Mouse (Mus musculus) R1 (cell line): ENCODE data around the gene Npr2.

Experiments used
- DNase-seq: peaks from one replicate; pipeline ENCODE4 v3.0.0-alpha.2; 2018; ENCODE audit warnings: low read depth, low spot score

Npr2 gene

GRCm38 (mm10) chr4:43620146-43620778, 11.5 kb upstream of the Npr2 start:
- no peak for DNase-seq

- DNase-seq: peak; percentile 82
These were observed 2.5 kb upstream of the Npr2 start for GRCm38 (mm10) chr4:43629106-43629817.

GRCm38 (mm10) chr4:43630030-43630581, 1.6 kb upstream of the Npr2 start:
- peak; percentile 86 for DNase-seq

GRCm38 (mm10) chr4:43630671-43631045, 1.1 kb upstream of the Npr2 start:
- DNase-seq: peak; percentile 28

GRCm38 (mm10) chr4:43631956-43632920, 503 bp downstream of the Npr2 start:
- DNase-seq: no peak

- DNase-seq: no peak
These were observed 1.6 kb downstream of the Npr2 start for GRCm38 (mm10) chr4:43633296-43633695.

GRCm38 (mm10) chr4:43633736-43634135, 2.0 kb downstream of the Npr2 start:
- no peak for DNase-seq

- DNase-seq: no peak
These were observed 3.1 kb downstream of the Npr2 start for GRCm38 (mm10) chr4:43634621-43635374.

- DNase-seq: no peak
These were observed 5.0 kb downstream of the Npr2 start for GRCm38 (mm10) chr4:43636751-43637150.

GRCm38 (mm10) chr4:43640076-43640475, 8.3 kb downstream of the Npr2 start:
- DNase-seq: no peak

- DNase-seq: no peak
These were observed 8.8 kb downstream of the Npr2 start for GRCm38 (mm10) chr4:43640491-43640890.

GRCm38 (mm10) chr4:43649783-43650182, 18.0 kb downstream of the Npr2 start:
- peak; percentile 61 for DNase-seq

GRCm38 (mm10) chr4:43652726-43653125, 21.0 kb downstream of the Npr2 start:
- no peak for DNase-seq

- peak; percentile 67 for DNase-seq
These were observed 21.7 kb downstream of the Npr2 start, which contains the start of gene Spag8 for GRCm38 (mm10) chr4:43653161-43654015. Spag8 (minus strand) TSS chr4:43653594.

- no peak for DNase-seq
These were observed 24.1 kb downstream of the Npr2 start for GRCm38 (mm10) chr4:43655656-43656338.

- DNase-seq: peak; percentile 100
These were observed 24.8 kb downstream of the Npr2 start, which contains the start of gene Hint2 for GRCm38 (mm10) chr4:43656339-43657109. Hint2 (minus strand) TSS chr4:43656466.

- peak; percentile 36 for DNase-seq
These were observed 25.4 kb downstream of the Npr2 start for GRCm38 (mm10) chr4:43657146-43657545.

GRCm38 (mm10) chr4:43666412-43666811, 34.7 kb downstream of the Npr2 start:
- DNase-seq: peak; percentile 50
